Mouse (Mus musculus): ENCODE measurements around the gene H2al1c.
"Not testable (repeated sequence)": the region's sequence is repeated elsewhere in the genome, so short reads cannot be mapped to it uniquely, and the experiment has no call there.

H2al1c gene

DNA sequence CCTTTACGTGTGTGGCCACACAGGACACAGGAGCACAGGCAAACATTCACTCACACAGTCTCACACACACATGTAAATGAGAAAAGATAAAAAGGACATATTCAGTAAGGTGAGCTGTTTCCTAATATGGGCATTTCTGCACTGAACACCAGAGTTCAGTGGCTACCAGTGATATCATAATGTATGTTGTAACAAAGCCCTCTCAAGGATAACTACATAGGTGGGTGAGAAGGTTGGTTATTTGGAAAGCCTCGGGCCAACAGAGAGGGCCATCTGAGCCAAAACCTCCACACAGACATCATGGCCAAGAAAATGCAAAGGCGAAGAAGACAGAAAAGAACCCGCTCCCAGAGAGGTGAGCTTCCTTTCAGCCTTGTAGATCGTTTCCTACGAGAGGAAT, at the start of gene H2al1c:
TSS of gene H2al1c (plus strand) at position 301 of the 400 bp plus-strand sequence.
- DNase-seq (ENCODE audit: low spot score): not testable (repeated sequence)

- no peak for DNase-seq (ENCODE audit: low spot score)
Measured at GRCm38 (mm10) chrX:11264918-11265317, 40.5 kb upstream of the H2al1c start.

DNA sequence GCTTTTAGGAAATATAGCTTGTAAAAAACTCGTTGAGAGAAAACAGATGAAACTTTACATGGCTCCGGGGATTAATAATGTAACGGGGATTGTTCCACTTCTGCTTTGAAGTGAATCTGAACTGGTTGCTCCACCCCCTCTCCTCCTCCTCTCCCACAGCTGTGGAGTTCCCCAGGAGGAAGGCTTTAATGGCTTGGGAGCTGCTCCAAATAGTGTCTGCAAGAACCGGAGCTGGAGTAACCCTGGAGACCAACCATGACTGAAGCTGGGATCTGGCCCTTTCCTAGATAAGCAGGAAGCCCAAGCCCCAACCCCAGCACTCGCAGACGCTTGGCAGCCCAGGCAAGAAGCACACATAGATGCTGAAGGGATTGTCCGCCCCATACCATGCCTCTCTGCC, 37.7 kb upstream of the H2al1c start:
- DNase-seq (ENCODE audit: low spot score): no peak

DNA sequence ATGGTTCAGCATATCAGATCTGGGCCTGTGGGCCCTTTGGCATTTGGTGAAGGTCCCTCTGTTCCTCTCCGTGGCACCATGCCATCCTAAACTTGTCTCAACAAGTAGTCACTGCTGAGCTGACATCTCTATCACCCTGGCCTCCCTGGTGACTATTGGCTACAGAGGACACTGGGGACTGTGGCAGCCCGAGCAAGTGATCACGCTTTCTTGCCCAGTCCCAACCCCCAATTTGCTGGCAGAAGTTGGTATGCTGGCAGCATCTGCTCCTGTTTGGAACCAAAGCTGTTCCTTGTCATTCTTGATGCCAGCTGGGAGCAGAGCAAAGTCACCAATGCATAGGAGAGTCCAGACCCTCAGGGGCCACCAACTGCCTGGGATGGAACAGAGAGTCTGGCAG, 36.4 kb upstream of the H2al1c start:
- DNase-seq (ENCODE audit: low spot score): no peak

- no peak for DNase-seq (ENCODE audit: low spot score)
Measured at GRCm38 (mm10) chrX:11273190-11273589, 32.3 kb upstream of the H2al1c start.

DNA sequence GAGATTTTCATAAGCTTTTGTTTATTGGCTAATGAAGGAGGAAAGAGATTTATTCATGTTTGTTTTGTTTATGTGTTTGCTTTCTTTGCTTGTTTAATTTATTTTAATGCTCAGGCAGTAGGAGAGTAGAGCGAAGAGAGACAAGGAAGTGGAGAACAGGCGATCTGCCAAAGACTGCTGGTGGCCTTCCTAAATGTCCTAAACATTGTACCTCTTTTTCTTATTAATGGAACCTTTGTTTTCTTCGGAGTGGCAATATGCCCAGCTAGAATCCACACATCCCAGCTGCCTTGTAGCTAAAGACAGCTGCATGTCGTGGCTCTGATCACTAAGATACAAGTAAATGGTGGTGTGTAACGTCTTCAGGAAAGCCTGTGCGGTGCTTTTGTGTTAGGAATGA, 28.4 kb upstream of the H2al1c start:
- no peak for DNase-seq (ENCODE audit: low spot score)

- DNase-seq (ENCODE audit: low spot score): no peak
Measured at GRCm38 (mm10) chrX:11280741-11281140, 24.7 kb upstream of the H2al1c start.

GRCm38 (mm10) chrX:11288306-11288882, 17.1 kb upstream of the H2al1c start:
- DNase-seq (ENCODE audit: low spot score): no peak

DNA sequence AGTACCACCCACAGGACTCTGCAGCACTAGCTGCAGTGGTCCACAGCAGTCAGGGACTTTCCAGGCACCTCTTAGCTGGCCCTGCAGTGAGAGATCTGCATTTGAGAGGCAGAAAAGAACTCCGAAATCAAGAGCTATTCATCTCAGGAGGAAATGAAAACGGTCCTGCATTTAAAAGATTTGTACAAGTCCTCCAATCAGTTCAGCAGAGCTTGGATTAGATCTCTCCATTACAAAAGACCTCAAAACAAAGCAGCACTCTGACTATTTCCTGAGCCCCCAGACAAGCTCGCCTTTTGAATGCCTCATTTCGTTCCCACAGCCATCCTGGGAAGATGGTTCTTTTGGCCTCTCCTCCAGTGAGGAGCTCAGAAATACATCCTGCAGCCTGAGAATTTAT, 16.2 kb upstream of the H2al1c start:
- no peak for DNase-seq (ENCODE audit: low spot score)

DNA sequence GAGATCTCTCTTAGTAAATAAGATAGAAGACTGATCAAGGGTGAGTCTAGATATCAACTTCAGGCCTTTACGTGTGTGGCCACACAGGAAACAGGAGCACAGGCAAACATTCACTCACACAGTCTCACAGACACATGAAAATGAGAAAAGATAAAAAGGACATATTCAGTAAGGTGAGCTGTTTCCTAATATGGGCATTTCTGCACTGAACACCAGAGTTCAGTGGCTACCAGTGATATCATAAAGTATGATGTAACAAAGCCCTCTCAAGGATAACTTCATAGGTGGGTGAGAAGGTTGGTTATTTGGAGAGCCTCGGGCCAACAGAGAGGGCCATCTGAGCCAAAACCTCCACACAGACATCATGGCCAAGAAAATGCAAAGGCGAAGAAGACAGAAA, 6.5 kb upstream of the H2al1c start, which contains the start of gene H2al1a:
TSS of gene H2al1a (plus strand) at position 301 of the 400 bp plus-strand sequence.
- DNase-seq (ENCODE audit: low spot score): not testable (repeated sequence)

DNA sequence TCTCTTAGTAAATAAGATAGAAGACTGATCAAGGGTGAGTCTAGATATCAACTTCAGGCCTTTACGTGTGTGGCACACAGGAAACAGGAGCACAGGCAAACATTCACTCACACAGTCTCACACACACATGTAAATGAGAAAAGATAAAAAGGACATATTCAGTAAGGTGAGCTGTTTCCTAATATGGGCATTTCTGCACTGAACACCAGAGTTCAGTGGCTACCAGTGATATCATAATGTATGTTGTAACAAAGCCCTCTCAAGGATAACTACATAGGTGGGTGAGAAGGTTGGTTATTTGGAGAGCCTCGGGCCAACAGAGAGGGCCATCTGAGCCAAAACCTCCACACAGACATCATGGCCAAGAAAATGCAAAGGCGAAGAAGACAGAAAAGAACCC, 3.3 kb upstream of the H2al1c start, which contains the start of gene H2al1b:
TSS of gene H2al1b (plus strand) at position 301 of the 400 bp plus-strand sequence.
- not testable (repeated sequence) for DNase-seq (ENCODE audit: low spot score)

GRCm38 (mm10) chrX:11308524-11308923, 3.1 kb downstream of the H2al1c start, which contains the start of gene H2al1d:
Gene H2al1d, plus strand, starts transcription at chrX:11308824.
- DNase-seq (ENCODE audit: low spot score): not testable (repeated sequence)

- DNase-seq (ENCODE audit: low spot score): not testable (repeated sequence)
Measured at GRCm38 (mm10) chrX:11311634-11312033, 6.2 kb downstream of the H2al1c start, which contains the start of gene H2al1e. Gene H2al1e, plus strand, starts transcription at chrX:11311934.

- DNase-seq (ENCODE audit: low spot score): not testable (repeated sequence)
Measured at GRCm38 (mm10) chrX:11314858-11315257, 9.4 kb downstream of the H2al1c start, which contains the start of gene H2al1f. Gene H2al1f, plus strand, starts transcription at chrX:11315158.

DNA sequence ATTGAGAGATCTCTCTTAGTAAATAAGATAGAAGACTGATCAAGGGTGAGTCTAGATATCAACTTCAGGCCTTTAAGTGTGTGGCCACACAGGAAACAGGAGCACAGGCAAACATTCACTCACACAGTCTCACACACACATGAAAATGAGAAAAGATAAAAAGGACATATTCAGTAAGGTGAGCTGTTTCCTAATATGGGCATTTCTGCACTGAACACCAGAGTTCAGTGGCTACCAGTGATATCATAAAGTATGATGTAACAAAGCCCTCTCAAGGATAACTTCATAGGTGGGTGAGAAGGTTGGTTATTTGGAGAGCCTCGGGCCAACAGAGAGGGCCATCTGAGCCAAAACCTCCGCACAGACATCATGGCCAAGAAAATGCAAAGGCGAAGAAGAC, 12.5 kb downstream of the H2al1c start, which contains the start of gene H2al1g:
TSS of gene H2al1g (plus strand) at position 301 of the 400 bp plus-strand sequence.
- DNase-seq (ENCODE audit: low spot score): not testable (repeated sequence)

GRCm38 (mm10) chrX:11321192-11321591, 15.7 kb downstream of the H2al1c start, which contains the start of gene H2al1h:
Gene H2al1h, plus strand, starts transcription at chrX:11321492.
- not testable (repeated sequence) for DNase-seq (ENCODE audit: low spot score)

GRCm38 (mm10) chrX:11324359-11324758, 18.9 kb downstream of the H2al1c start, which contains the start of gene H2al1i:
Gene H2al1i, plus strand, starts transcription at chrX:11324659.
- not testable (repeated sequence) for DNase-seq (ENCODE audit: low spot score)

DNA sequence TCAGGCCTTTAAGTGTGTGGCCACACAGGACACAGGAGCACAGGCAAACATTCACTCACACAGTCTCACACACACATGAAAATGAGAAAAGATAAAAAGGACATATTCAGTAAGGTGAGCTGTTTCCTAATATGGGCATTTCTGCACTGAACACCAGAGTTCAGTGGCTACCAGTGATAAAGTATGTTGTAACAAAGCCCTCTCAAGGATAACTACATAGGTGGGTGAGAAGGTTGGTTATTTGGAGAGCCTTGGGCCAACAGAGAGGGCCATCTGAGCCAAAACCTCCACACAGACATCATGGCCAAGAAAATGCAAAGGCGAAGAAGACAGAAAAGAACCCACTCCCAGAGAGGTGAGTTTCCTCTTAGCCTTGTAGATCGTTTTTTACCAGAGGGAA, 22.1 kb downstream of the H2al1c start, which contains the start of gene H2al1j:
TSS of gene H2al1j (plus strand) at position 301 of the 400 bp plus-strand sequence.
- not testable (repeated sequence) for DNase-seq (ENCODE audit: low spot score)

- DNase-seq (ENCODE audit: low spot score): no peak
Measured at GRCm38 (mm10) chrX:11345762-11346161, 40.3 kb downstream of the H2al1c start.

DNA sequence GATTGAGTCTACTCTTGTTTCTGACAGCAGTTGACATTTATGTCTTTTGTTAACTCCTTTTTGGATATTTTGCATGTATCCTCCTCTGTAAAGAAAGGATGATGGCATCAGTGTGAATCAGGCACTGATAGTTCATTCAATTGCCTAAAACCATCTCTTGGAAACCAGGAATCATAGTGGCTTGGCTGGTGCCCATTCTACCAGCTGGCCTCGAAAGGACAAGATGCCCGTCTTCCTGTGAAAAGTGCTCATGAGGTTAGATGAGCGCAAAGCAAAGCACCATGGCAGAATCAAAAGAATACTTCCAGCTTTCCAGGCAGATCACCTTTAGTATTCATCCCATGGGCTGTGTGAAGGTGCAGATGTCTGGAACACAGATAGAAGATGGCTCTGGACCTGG, 41.3 kb downstream of the H2al1c start:
- DNase-seq (ENCODE audit: low spot score): no peak

Data from urinary bladder, postnatal 25 days (tissue).